Mouse (Mus musculus) ES-E14 (cell line): ENCODE measurements around the gene Sox5.

Experiments
- CHD2 ChIP-seq: IDR thresholded peaks from 2 replicates; pipeline ENCODE4 v1.6.1; 2014; ENCODE audit warnings: mild to moderate bottlenecking, low read depth, low read length, inconsistent platforms
- HCFC1 ChIP-seq: IDR thresholded peaks from 2 replicates; pipeline ENCODE4 v1.6.1; 2012; ENCODE audit warnings: low read length, inconsistent platforms, borderline replicate concordance; ENCODE audit not compliant: insufficient read depth
- MAFK ChIP-seq: IDR thresholded peaks from 2 replicates; pipeline ENCODE4 v1.6.1; 2014; ENCODE audit warnings: mild to moderate bottlenecking, low read depth, low read length, inconsistent platforms; ENCODE audit not compliant: insufficient read depth
- ZC3H11A ChIP-seq: IDR thresholded peaks from 2 replicates; pipeline ENCODE4 v1.6.1; 2012; ENCODE audit warnings: low read depth, mild to moderate bottlenecking, inconsistent platforms, low read length, borderline replicate concordance
- ZNF384 ChIP-seq: IDR thresholded peaks from 2 replicates; pipeline ENCODE4 v1.6.1; 2012; ENCODE audit warnings: low read depth, low read length, inconsistent platforms

- no peak for TF ChIP-seq HCFC1
- TF ChIP-seq ZNF384: no peak
- TF ChIP-seq CHD2: no peak
- TF ChIP-seq ZC3H11A: no peak
- TF ChIP-seq MAFK: no peak
Observed at GRCm38 (mm10) chr6:143915686-143916085, 866.1 kb downstream of the Sox5 start.
